Mouse (Mus musculus) heart, adult 8-10 months (tissue): ENCODE results near the gene Cd8a. TPM values are rescaled to one million over a fixed set of nuclear protein-coding genes. Genes with fewer than 3 reads are reported as not detected.

ENCODE experiments used
- total RNA-seq, 4 experiments: library from RNA; stranded (reverse); gene quantifications; 2 replicates each; pipeline ENCODE4 v1.2.4; 2022

The Cd8a gene
- total RNA-seq, 4 experiments from 2014 or later, result 0.08 to 0.22 (median 0.15) TPM

Other genes with a start within 250 kb of the Cd8a start
- gene Thnsl2, start 229.0 kb upstream of the Cd8a start, total RNA-seq, result 1 to 10 TPM; 4.3 to 6.7 (median 5.2) TPM
- not detected for gene Fabp1, start 173.6 kb upstream of the Cd8a start, total RNA-seq
- 10 to 100 TPM; 49.5 to 61.3 (median 54.1) TPM for gene Krcc1, start 101.8 kb upstream of the Cd8a start, total RNA-seq
- gene Smyd1, start 51.2 kb upstream of the Cd8a start, total RNA-seq, result 100 to 1,000 TPM; 345 to 402 (median 349) TPM
- gene Cd8b1, start 50.6 kb upstream of the Cd8a start, total RNA-seq, result under 1 TPM in 2 of 4 experiments, not detected in 2; 0.17 to 0.19 TPM
- gene Rmnd5a, start 67.2 kb downstream of the Cd8a start, total RNA-seq, result 10 to 100 TPM; 74.5 to 77.5 (median 77.2) TPM
- gene Rnf103, start 120.5 kb downstream of the Cd8a start, total RNA-seq, result 10 to 100 TPM; 21.9 to 24.4 (median 22.7) TPM
- 10 to 100 TPM; 48.0 to 79.1 (median 59.2) TPM for gene Chmp3, start 170.4 kb downstream of the Cd8a start, total RNA-seq